Mouse (Mus musculus): ENCODE measurements around the gene Zfp661.

DNA sequence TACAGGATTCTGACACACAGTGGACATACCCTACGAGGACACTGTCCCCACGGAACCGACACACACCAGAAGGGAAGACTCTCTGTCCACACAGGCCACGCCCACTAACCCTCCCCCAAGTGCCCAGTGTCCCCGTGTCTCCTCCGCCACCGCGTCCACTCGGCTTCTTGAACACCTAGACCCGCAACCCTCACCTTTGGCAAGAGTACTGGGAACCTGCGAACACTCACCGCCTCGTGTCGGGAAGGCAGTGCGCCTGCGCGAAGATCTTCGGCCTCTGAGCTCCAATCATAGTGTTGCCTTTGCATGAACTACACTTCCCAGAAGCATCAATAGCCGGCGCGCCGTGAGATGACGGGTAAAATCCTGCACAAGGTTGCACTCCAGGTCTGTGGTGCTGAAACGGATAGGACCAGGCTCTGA is 2.4 kb downstream of the Zfp661 start:
- TF ChIP-seq CTCF (IDR thresholded peaks at IDR 0.05; ENCODE audit: insufficient read depth, low read length) (no peak), POLR2A (IDR thresholded peaks at IDR 0.05; ENCODE audit: borderline replicate concordance, extremely low read depth, low read depth, low read length) (peak; percentile 90)
